Mouse (Mus musculus): ENCODE results near the gene Raver2.

The Raver2 gene

GRCm38 (mm10) chr4:101121002-101121401 is 52.2 kb downstream of the Raver2 start:
- no peak for DNase-seq

GRCm38 (mm10) chr4:101135013-101135412 is 66.2 kb downstream of the Raver2 start:
- no peak for DNase-seq

- no peak for DNase-seq
Observed at GRCm38 (mm10) chr4:101135909-101136308, 67.1 kb downstream of the Raver2 start.

GRCm38 (mm10) chr4:101137975-101138374 is 69.2 kb downstream of the Raver2 start:
- no peak for DNase-seq

GRCm38 (mm10) chr4:101141768-101142167 is 73.0 kb downstream of the Raver2 start:
- no peak for DNase-seq

- DNase-seq: no peak
Observed at GRCm38 (mm10) chr4:101143901-101144300, 75.1 kb downstream of the Raver2 start.

GRCm38 (mm10) chr4:101144361-101144760 is 75.6 kb downstream of the Raver2 start:
- no peak for DNase-seq

GRCm38 (mm10) chr4:101144790-101145189 is 76.0 kb downstream of the Raver2 start:
- no peak for DNase-seq

- DNase-seq: peak; percentile 78
Observed at GRCm38 (mm10) chr4:101146047-101146745, 77.4 kb downstream of the Raver2 start.

GRCm38 (mm10) chr4:101146891-101147655 is 78.3 kb downstream of the Raver2 start:
- DNase-seq: peak; percentile 29

GRCm38 (mm10) chr4:101155541-101155940 is 86.8 kb downstream of the Raver2 start:
- peak; percentile 4 for DNase-seq

GRCm38 (mm10) chr4:101157476-101157875 is 88.7 kb downstream of the Raver2 start:
- DNase-seq: no peak

GRCm38 (mm10) chr4:101158282-101158681 is 89.5 kb downstream of the Raver2 start:
- no peak for DNase-seq

GRCm38 (mm10) chr4:101159191-101159764 is 90.5 kb downstream of the Raver2 start:
- no peak for DNase-seq

GRCm38 (mm10) chr4:101160821-101161220 is 92.0 kb downstream of the Raver2 start:
- DNase-seq: no peak

- no peak for DNase-seq
Observed at GRCm38 (mm10) chr4:101164189-101164588, 95.4 kb downstream of the Raver2 start.

GRCm38 (mm10) chr4:101164673-101165072 is 95.9 kb downstream of the Raver2 start:
- DNase-seq: no peak

GRCm38 (mm10) chr4:101165776-101166175 is 97.0 kb downstream of the Raver2 start:
- DNase-seq: no peak

GRCm38 (mm10) chr4:101167777-101168176 is 99.0 kb downstream of the Raver2 start:
- DNase-seq: no peak

- DNase-seq: peak; percentile 66
Observed at GRCm38 (mm10) chr4:101168189-101168778, 99.5 kb downstream of the Raver2 start.

GRCm38 (mm10) chr4:101172738-101173137 is 104.0 kb downstream of the Raver2 start:
- DNase-seq: no peak

- peak; percentile 45 for DNase-seq
Observed at GRCm38 (mm10) chr4:101174916-101175625, 106.3 kb downstream of the Raver2 start.

- no peak for DNase-seq
Observed at GRCm38 (mm10) chr4:101176123-101176522, 107.3 kb downstream of the Raver2 start.
